In the genomic region with DNA sequence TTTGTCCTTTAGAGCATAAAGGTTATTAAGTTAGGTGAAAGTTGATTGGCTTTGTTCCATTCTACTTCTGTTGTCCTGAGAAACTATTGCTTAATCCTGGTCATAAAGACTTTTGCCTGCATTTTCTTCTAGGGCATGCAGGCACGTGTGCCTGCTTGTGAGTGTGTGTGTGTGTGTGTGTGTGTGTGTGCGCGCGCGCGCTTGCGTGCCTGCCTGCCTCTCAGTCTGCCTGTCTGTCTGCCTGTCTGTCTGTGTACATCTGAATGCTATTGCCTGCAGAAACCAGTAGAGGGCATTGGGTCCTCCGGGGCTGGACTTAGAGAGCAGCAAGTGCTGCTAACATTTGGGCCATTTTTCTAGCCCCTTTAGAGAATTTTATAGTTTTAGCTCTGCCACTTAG, we compare ENCODE assay signal across 10 mouse cellular contexts. TPM values are rescaled to one million over a fixed set of nuclear protein-coding genes. Genes with fewer than 3 reads are reported as not detected.
DNase-seq lines count a peak whose midpoint lies in the region; ATAC-seq and TF ChIP-seq lines count a peak whose summit lies in the region.
"Had no signal": no experiment of that assay in that cellular context is flagged by ENCODE, and none has a peak within 500 bp of the region (broad histone marks: within the 10 kb centered on the region; RNA-seq: fewer than 3 reads in every experiment).

No protein-coding gene starts in this region.

- 91% methylated on average over 8 of the region's 8 CpGs for WGBS in heart, embryonic 12.5 days
- 88% methylated on average over 8 of the region's 8 CpGs for WGBS in midbrain, embryonic 14.5 days
- 88% methylated on average over 8 of the region's 8 CpGs for WGBS in midbrain, embryonic 13.5 days
- 80% methylated on average over 8 of the region's 8 CpGs for WGBS in stomach, postnatal 0 days

- H3K4me2 ChIP-seq in heart, embryonic 12.5 days = no peak overlapping the region
- no peak overlapping the region for H3K4me2 ChIP-seq in midbrain, embryonic 14.5 days (ENCODE audit: low read length)
- H3K4me2 ChIP-seq in midbrain, embryonic 13.5 days (replicated peaks) = no peak overlapping the region
- no peak overlapping the region for H3K4me2 ChIP-seq in stomach, postnatal 0 days (replicated peaks; ENCODE audit: low read depth)
- H3K4me2 ChIP-seq: neural tube, embryonic 15.5 days had no signal

- TF ChIP-seq EP300 in stomach, postnatal 0 days (optimal IDR thresholded peaks at IDR 0.05) = no peak

- no peak overlapping the region for H3K27ac ChIP-seq in heart, embryonic 12.5 days (ENCODE audit: poor library complexity, severe bottlenecking)
- no peak overlapping the region for H3K27ac ChIP-seq in midbrain, embryonic 14.5 days (replicated peaks; ENCODE audit: low read depth, low read length)
- no peak overlapping the region for H3K27ac ChIP-seq in midbrain, embryonic 13.5 days
- H3K27ac ChIP-seq in cortical plate, adult 2 months (ENCODE audit: insufficient read depth, low read length) = no peak overlapping the region
- H3K27ac ChIP-seq in stomach, postnatal 0 days (replicated peaks) = peak overlapping the region; percentile 53

- no peak overlapping the region for H3K4me3 ChIP-seq in heart, embryonic 12.5 days
- no peak overlapping the region for H3K4me3 ChIP-seq in midbrain, embryonic 14.5 days (replicated peaks; ENCODE audit: low read depth, low read length)
- no peak overlapping the region for H3K4me3 ChIP-seq in midbrain, embryonic 13.5 days (replicated peaks)
- no peak overlapping the region for H3K4me3 ChIP-seq in cortical plate, adult 2 months (ENCODE audit: insufficient read depth, low read length)
- H3K4me3 ChIP-seq in stomach, postnatal 0 days (ENCODE audit: low read depth, low read length) = no peak overlapping the region
- H3K4me3 ChIP-seq: neural tube, embryonic 15.5 days had no signal

- 0 out of 2 replicates have a peak, but pooled peaks cover 5% of the 10 kb centered on the region for H3K9me3 ChIP-seq in heart, embryonic 12.5 days (replicated peaks)
- no peaks in the 10 kb centered on the region for H3K9me3 ChIP-seq in midbrain, embryonic 14.5 days (ENCODE audit: control insufficient read depth, low read length)
- H3K9me3 ChIP-seq in midbrain, embryonic 13.5 days = no peaks in the 10 kb centered on the region
- H3K9me3 ChIP-seq in stomach, postnatal 0 days (ENCODE audit: control insufficient read depth, low read length) = no peaks in the 10 kb centered on the region
- H3K9me3 ChIP-seq: neural tube, embryonic 15.5 days had no signal

- DNase-seq in heart, postnatal 4 days = peak; percentile 25
- peak; percentile 31 for DNase-seq in midbrain, embryonic 14.5 days
- DNase-seq in stomach, postnatal 0 days (ENCODE audit: low spot score) = no peak
- no peak for DNase-seq in spleen, adult 18-20 months
- no peak for DNase-seq in layer of hippocampus, adult 9-11 months

- no peaks in the 10 kb centered on the region for H3K36me3 ChIP-seq in heart, embryonic 12.5 days
- H3K36me3 ChIP-seq in midbrain, embryonic 14.5 days (ENCODE audit: control insufficient read depth, insufficient read depth, low read length) = no peaks in the 10 kb centered on the region
- no peaks in the 10 kb centered on the region for H3K36me3 ChIP-seq in midbrain, embryonic 13.5 days
- no peaks in the 10 kb centered on the region for H3K36me3 ChIP-seq in stomach, postnatal 0 days (ENCODE audit: control insufficient read depth, insufficient read depth, low read length)
- H3K36me3 ChIP-seq: neural tube, embryonic 15.5 days had no signal

- H3K9ac ChIP-seq in heart, embryonic 12.5 days = no peak overlapping the region
- no peak overlapping the region for H3K9ac ChIP-seq in midbrain, embryonic 14.5 days (replicated peaks; ENCODE audit: low read length)
- H3K9ac ChIP-seq in midbrain, embryonic 13.5 days (replicated peaks) = no peak overlapping the region
- H3K9ac ChIP-seq in stomach, postnatal 0 days (ENCODE audit: low read length) = no peak overlapping the region
- H3K9ac ChIP-seq: neural tube, embryonic 15.5 days had no signal

- H3K4me1 ChIP-seq in heart, embryonic 12.5 days (replicated peaks) = 0 out of 2 replicates have a peak, but pooled peaks cover 4% of the 10 kb centered on the region
- no peaks in the 10 kb centered on the region for H3K4me1 ChIP-seq in midbrain, embryonic 14.5 days (ENCODE audit: control insufficient read depth, insufficient read depth, low read length)
- H3K4me1 ChIP-seq in midbrain, embryonic 13.5 days (replicated peaks) = no peaks in the 10 kb centered on the region
- peaks cover 2% of the 10 kb centered on the region; the same call in 1 of the 2 replicates for H3K4me1 ChIP-seq in cortical plate, adult 2 months (ENCODE audit: control insufficient read depth, insufficient read depth, low read length)
- peaks cover 6% of the 10 kb centered on the region; the same call in 1 of the 2 replicates for H3K4me1 ChIP-seq in stomach, postnatal 0 days (replicated peaks; ENCODE audit: control insufficient read depth, insufficient read depth)
- H3K4me1 ChIP-seq: neural tube, embryonic 15.5 days had no signal

- no peaks in the 10 kb centered on the region for H3K27me3 ChIP-seq in heart, embryonic 12.5 days (replicated peaks)
- no peaks in the 10 kb centered on the region for H3K27me3 ChIP-seq in midbrain, embryonic 14.5 days (ENCODE audit: control insufficient read depth, insufficient read depth, low read length)
- no peaks in the 10 kb centered on the region for H3K27me3 ChIP-seq in midbrain, embryonic 13.5 days
- H3K27me3 ChIP-seq in stomach, postnatal 0 days (ENCODE audit: control insufficient read depth, insufficient read depth, low read length) = no peaks in the 10 kb centered on the region
- H3K27me3 ChIP-seq: neural tube, embryonic 15.5 days; Patski had no signal

- peak; percentile 35 for TF ChIP-seq CTCF in cortical plate, adult 2 months (IDR thresholded peaks at IDR 0.05; ENCODE audit: extremely low read depth, insufficient read depth, low read length)
- peak; percentile 71 for TF ChIP-seq CTCF in stomach, postnatal 0 days (IDR thresholded peaks at IDR 0.05; ENCODE audit: low read depth)

- ATAC-seq in heart, embryonic 12.5 days (ENCODE audit: insufficient number of reproducible peaks, low FRiP score) = no peak
- no peak for ATAC-seq in midbrain, embryonic 14.5 days (ENCODE audit: low FRiP score, low TSS enrichment)
- ATAC-seq in midbrain, embryonic 13.5 days = no peak
- ATAC-seq in stomach, postnatal 0 days (ENCODE audit: low FRiP score, low TSS enrichment) = no peak

- TF ChIP-seq POLR2A in cortical plate, adult 2 months (IDR thresholded peaks at IDR 0.05; ENCODE audit: extremely low read depth, insufficient read depth, low read length) = no peak

RNA-seq across cellular contexts. Expression of a gene that starts 59.2 kb away (rescaled TPM):
- 10 to 100 TPM; 22.0 to 24.5 TPM for total RNA-seq in heart, postnatal 4 days (2021)
- 6.9 and 7.4 TPM in 2 replicates for polyA plus RNA-seq in heart, embryonic 12.5 days (2016; fragmentation: Nextera tagmentation; extraction: Ambion mirVana)
- 15.7 and 23.8 TPM in 2 replicates for polyA plus RNA-seq in midbrain, embryonic 14.5 days (2014; fragmentation: Nextera tagmentation; extraction: Ambion mirVana)
- polyA plus RNA-seq in midbrain, embryonic 13.5 days (2015; fragmentation: Nextera tagmentation; extraction: Ambion mirVana) = 11.9 TPM in 2 replicates
- 235 and 239 TPM in 2 replicates for polyA plus RNA-seq in cortical plate, adult 2 months (2012; rRNA removed)
- polyA plus RNA-seq in stomach, postnatal 0 days (2015; fragmentation: Nextera tagmentation; extraction: Ambion mirVana) = 18.3 and 19.1 TPM in 2 replicates

Comparison
In these comparisons a context has a peak if more than half of its experiments do, and no peak if none do; other contexts are left out.
1. DNase-seq: peak in heart, postnatal 4 days (single experiment) and midbrain, embryonic 14.5 days (single experiment); none in stomach, postnatal 0 days (single experiment), spleen, adult 18-20 months (0 of 2) and layer of hippocampus, adult 9-11 months (single experiment).